Mouse (Mus musculus): ENCODE measurements around the gene Nadsyn1.

Gene Nadsyn1

DNA sequence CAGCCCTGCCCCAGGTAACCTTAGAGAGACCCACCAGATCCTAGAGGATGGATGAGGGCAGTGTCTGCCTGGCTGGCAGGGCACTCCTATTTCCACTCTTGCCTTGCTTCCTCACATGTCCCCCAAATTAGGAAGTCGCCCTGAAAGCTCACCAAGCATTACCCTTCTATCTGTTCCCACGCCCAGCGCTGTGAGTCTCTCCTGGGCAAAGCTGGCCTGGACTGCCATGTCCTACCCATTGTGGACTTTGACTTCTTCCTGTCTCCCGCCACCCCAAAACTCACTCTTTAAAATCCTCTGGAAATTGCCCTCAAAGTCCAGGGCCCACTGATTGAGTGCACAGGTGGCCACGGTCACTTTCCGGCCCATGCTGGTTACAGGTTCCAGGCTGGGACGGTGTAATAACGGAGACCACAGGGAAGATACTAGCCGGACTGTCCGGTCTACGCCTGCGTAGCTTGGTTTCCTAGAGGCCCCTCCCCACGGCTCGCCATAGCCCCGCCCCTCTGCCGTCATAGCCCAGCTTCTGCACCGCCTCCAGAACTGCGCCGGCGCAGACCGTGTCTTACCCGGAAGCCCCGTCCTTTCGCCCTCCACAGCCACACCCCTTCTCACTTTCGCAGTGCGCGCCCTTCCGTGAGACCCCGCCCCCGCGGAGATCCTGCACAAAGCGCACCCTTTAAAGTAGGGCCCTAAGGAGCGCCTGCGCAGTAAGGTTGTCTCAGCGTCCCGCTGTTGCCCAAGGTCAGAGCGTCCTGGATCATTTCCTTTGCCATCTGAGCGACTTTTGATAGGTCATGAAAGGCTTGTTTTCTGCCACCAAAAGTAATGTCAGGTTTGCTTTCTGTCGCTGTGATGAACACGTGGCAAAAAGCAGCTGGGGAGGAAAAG is at the start of gene Nadsyn1, which contains the start of gene Dhcr7:
TSS of gene Nadsyn1 (minus strand) at position 475 of the 891 bp plus-strand sequence.
TSS of gene Dhcr7 (plus strand) at position 771 of the 891 bp plus-strand sequence.
- DNase-seq (ENCODE audit: low read depth, low spot score): peak; percentile 98

DNA sequence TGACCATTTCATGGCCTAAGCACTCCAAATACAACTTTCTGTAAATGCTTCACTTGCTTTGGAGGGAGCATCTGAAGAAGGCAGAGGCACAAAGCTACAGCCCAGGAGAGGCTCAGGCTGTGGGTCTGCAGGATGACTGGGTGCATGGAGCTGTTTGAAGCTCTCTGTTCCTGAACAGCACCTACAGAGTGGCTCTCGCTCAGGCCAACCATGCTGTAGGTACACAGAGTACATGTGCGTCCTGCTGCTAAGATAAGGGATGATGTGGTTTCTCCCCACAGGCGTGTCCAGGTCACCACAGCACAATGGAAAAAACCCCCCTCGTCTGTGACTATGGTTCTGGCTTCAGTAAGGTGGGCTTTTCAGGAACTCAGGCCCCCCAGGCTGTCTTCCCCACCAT is 46.2 kb upstream of the Nadsyn1 start:
- DNase-seq (ENCODE audit: low read depth, low spot score): no peak

- DNase-seq (ENCODE audit: low read depth, low spot score): no peak
Measured at GRCm38 (mm10) chr7:143866538-143866937, 43.9 kb upstream of the Nadsyn1 start, which contains the start of gene Gm498. Gene Gm498, plus strand, starts transcription at chr7:143866838.

DNA sequence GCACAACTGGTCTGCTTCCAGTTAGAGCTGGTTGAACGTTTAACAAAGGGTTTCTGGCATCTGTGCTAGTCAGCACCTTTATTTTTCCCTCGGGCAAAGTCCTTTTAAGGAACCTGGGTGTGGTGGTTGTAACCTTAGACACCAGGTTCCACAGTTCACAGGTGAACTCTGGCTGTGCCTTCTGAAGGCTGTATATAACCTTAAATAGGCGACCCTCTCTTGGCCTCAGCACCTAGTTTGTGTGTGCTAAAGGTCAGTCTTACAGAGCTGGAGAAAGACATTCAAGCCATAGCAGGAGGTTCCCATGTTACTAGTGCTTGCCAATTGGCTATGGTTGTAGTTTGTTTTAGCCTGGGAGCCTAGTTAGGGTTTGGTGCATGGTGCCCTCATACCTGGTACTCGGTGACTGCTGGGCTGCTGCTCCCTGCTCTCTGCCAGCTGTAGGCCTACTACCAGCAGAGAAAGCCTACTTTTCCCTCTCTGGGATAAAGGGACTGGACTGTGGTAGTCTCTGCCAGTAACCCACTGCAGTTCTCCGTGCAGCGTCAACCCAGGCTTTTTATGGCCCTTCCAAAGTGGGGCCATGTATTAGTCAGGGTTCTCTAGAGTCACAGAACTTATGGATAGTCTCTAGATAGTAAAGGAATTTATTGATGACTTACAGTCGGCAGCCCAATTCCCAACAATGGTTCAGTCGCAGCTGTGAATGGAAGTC is 26.3 kb upstream of the Nadsyn1 start:
- DNase-seq (ENCODE audit: low read depth, low spot score): no peak

DNA sequence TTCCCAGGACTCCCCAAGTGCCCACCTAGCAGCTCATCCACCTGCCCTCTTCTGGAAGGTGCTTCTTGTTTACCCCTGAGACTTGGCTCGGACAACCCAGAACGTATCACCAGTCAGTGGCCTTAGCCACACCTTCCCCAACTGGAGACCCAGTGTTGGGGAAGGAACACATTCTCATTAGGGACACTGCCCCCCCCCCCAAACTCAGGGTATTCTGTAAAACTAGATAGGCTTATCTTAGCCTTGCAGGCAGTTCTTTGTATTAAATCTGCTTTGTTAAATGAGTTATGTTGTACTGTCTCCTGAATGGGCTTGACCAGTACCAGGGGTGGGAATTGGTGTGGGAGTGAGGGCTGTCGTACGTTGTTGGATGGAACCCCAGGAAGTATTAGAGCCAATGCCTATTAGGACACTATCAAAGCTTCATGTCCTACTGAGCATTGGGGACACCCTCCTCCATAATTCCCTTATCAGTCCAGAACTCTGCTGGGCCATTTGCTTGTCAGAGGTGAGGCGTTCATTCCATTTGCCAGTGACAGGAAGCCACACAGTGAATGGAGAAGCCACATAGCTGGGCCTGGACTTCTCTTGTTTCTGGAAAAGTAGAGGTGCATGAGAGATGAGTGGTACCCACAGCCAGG is 25.6 kb upstream of the Nadsyn1 start:
- no peak for DNase-seq (ENCODE audit: low read depth, low spot score)

- DNase-seq (ENCODE audit: low read depth, low spot score): no peak
Measured at GRCm38 (mm10) chr7:143841301-143841700, 18.7 kb upstream of the Nadsyn1 start.

- no peak for DNase-seq (ENCODE audit: low read depth, low spot score)
Measured at GRCm38 (mm10) chr7:143840121-143840520, 17.5 kb upstream of the Nadsyn1 start.

DNA sequence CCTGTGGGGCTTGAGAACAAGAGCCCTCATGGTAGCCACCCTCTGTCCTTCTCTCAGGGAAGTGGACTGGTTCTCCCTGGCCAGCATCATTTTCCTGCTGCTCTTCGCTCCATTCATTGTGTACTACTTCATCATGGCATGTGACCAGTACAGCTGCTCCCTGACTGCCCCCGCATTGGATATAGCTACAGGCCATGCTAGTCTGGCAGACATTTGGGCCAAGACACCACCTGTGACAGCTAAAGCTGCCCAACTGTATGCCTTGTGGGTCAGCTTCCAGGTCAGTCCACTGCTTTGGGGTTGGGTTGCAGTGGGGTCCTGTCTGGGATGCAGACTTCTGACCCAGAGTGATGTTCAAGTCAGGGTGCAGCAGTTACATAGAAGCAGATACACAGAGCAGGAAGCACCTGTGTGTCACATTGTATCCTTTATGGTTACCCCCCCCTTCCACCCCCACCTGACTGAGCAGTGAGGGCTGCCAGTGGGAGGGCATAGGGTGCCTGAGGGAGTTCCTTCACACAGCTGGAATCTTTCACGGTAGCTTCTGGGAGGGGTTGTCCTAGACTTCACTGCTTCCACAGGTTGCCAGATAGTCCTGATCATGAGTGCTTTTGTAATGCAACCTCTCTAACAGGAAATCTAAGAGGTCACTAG is 15.2 kb upstream of the Nadsyn1 start:
- no peak for DNase-seq (ENCODE audit: low read depth, low spot score)

DNA sequence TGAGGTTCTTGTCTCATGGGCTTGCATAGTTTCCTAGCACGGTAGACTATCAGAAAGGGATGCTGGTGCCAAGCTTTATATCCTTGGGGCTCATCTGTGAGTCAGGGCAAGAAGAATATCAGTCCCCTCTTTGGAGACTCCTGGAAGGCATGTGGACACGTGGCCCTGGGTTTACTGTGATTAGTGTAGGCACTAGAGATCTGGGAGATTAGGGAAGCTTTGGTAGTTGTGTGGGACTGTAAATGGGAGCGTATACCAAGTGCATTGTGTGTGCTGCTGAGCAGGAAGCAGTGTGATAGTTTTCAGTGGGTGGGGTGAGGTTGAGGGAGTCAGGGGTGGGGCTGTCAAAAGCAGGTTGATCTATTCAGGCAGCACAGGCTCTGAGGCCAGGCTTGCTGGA is 12.3 kb upstream of the Nadsyn1 start:
- no peak for DNase-seq (ENCODE audit: low read depth, low spot score)

GRCm38 (mm10) chr7:143834316-143834715 is 11.7 kb upstream of the Nadsyn1 start:
- DNase-seq (ENCODE audit: low read depth, low spot score): no peak

GRCm38 (mm10) chr7:143833581-143834190 is 11.0 kb upstream of the Nadsyn1 start:
- DNase-seq (ENCODE audit: low read depth, low spot score): no peak

DNA sequence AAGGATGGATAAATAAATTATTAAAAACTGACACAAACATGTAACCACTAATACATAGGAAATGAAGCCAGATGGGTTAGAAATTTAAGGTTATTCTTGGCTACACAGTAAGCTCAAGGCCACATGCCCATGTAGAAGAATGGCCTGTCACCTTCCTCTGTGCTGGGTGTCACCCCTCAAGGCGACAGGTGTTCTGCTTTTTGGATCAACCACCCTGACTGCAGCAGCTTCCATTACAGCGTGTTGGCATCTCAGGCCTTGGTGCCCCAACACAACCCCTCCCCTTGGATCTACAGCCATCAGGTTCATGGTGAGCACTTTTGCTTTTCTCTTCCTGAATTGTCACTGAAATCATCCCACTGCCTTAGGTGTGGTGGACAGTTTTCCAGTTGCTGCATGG is 10.0 kb upstream of the Nadsyn1 start:
- no peak for DNase-seq (ENCODE audit: low read depth, low spot score)

DNA sequence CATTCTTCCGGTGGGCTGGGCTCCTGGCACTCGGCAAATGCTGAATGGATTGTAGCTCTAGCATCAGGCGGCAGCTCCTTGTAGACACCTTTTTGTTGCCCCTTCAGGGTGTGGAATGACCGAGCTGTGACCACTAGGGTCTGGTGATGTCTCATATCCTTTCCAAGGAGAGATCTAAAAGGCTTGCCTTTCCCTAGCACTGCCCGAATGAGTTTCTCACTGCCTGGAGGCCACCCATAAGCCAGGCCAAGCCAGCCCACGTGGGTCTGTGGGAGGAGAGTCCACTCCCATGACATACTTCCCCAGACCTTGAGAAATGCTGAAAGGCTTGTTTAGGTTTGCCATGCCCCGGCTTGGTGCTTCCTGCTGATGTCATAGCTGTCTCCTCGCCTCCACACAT is 9.5 kb upstream of the Nadsyn1 start:
- DNase-seq (ENCODE audit: low read depth, low spot score): no peak

GRCm38 (mm10) chr7:143830399-143830798 is 7.8 kb upstream of the Nadsyn1 start:
- DNase-seq (ENCODE audit: low read depth, low spot score): no peak

DNA sequence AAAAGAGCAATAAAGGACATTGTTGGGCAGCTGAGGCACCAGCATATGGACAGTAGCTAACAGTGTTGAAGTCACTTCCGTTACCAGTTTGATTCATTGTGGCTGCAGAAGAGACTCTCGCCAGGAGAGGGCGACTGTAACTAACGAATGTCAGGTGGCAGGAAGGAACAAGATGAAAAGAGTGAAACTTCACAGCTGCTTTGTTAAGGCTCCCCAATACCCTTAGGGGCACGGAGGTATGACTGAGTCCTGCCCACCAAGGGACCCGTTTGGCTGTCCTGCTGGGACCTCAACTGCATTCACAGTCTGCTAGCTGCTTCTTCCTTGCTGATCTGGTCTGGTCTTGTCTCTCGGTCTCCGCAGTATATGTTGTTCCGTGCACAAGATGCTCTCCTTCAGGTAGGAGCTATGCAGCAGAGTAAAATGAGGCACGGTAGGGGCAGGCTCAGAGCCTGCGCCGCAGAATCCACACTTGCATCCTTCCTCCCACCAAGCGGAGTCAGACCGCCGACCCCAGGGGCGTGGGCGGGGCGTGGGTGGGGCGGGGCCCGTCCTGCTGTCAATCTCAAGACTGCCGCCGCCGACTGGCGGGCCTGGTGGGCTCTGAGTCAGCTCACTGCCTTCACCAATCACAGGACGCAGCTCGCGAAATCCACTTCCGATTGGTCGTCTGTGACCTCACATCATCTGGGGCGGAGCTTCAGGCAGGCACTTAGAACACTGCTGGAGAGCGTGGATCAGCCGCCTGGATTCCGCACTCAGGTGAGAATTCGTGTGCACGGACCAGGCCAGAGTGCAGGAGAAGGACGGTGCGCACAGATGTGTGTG is 7.1 kb upstream of the Nadsyn1 start:
- peak; percentile 98 for DNase-seq (ENCODE audit: low read depth, low spot score)

- DNase-seq (ENCODE audit: low read depth, low spot score): no peak
Measured at GRCm38 (mm10) chr7:143826985-143827384, 4.3 kb upstream of the Nadsyn1 start.

- no peak for DNase-seq (ENCODE audit: low read depth, low spot score)
Measured at GRCm38 (mm10) chr7:143823266-143823605, 587 bp upstream of the Nadsyn1 start.

DNA sequence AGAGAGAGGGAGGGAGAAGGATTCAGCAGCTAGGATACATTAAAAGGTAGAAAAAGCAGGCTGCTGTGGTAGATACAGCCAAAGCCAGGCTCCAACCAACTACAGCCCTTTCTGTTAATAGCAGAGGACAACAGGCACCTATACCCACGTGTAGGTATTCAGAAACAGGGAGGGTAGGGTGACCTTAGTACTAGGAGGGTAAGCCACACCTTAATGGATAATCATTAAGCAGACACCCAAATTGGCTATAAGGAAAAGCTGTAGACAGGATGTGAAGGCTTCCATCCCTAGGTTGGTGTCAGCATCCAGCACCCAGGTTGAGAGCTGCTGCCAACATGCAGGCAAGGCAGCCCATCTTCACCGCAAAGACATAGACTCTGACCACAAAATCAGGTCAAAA is 1.4 kb downstream of the Nadsyn1 start:
- DNase-seq (ENCODE audit: low read depth, low spot score): no peak

- no peak for DNase-seq (ENCODE audit: low read depth, low spot score)
Measured at GRCm38 (mm10) chr7:143819201-143819600, 3.4 kb downstream of the Nadsyn1 start.

- no peak for DNase-seq (ENCODE audit: low read depth, low spot score)
Measured at GRCm38 (mm10) chr7:143808909-143809308, 13.7 kb downstream of the Nadsyn1 start.

Measured in forelimb bud, embryonic 11.5 days (tissue).